Mouse (Mus musculus) liver, embryonic 15.5 days (tissue): ENCODE measurements around the gene Has3. TPM values are rescaled to one million over a fixed set of nuclear protein-coding genes. Genes with fewer than 3 reads are reported as not detected.
A peak's percentile ranks its signal among the peaks of the same experiment; 100 is the strongest.
"Not testable (repeated sequence)": the region's sequence is repeated elsewhere in the genome, so short reads cannot be mapped to it uniquely, and the experiment has no call there.

ENCODE experiments used
- ATAC-seq: fragments of 200-750 bp; cut with Nextera tagmentation; 2 replicates; pipeline ENCODE4 v1.8.0; 2017; ENCODE audit warnings: moderate number of reproducible peaks, mild to moderate bottlenecking, moderate library complexity; ENCODE audit not compliant: insufficient read depth
- H3K27ac ChIP-seq: fragments of 300-500 bp; sonication (generic); replicated peaks from 2 replicates; pipeline ENCODE4 v1.5.1; 2015; ENCODE audit warnings: mild to moderate bottlenecking, inconsistent platforms
- H3K27me3 ChIP-seq: fragments of 300-500 bp; sonication (generic); 2 replicates; pipeline ENCODE4 v1.6.1; 2015; ENCODE audit warnings: mild to moderate bottlenecking, inconsistent platforms
- H3K36me3 ChIP-seq: fragments of 300-500 bp; sonication (generic); replicated peaks from 2 replicates; pipeline ENCODE4 v1.6.1; 2015; ENCODE audit warnings: moderate library complexity, mild to moderate bottlenecking, inconsistent platforms
- H3K4me1 ChIP-seq: fragments of 300-500 bp; sonication (generic); replicated peaks from 2 replicates; pipeline ENCODE4 v1.6.1; 2015; ENCODE audit warnings: inconsistent platforms
- H3K4me2 ChIP-seq: fragments of 300-500 bp; sonication (generic); 2 replicates; pipeline ENCODE4 v1.6.1; 2015; ENCODE audit warnings: moderate library complexity, mild to moderate bottlenecking, inconsistent platforms
- H3K4me3 ChIP-seq: fragments of 300-500 bp; sonication (generic); replicated peaks from 2 replicates; pipeline ENCODE4 v1.5.1; 2015; ENCODE audit warnings: mild to moderate bottlenecking, inconsistent platforms
- H3K9ac ChIP-seq: fragments of 300-500 bp; sonication (generic); 2 replicates; pipeline ENCODE4 v1.6.1; 2015; ENCODE audit warnings: moderate library complexity, mild to moderate bottlenecking, inconsistent platforms
- H3K9me3 ChIP-seq: fragments of 300-500 bp; sonication (generic); replicated peaks from 2 replicates; pipeline ENCODE4 v1.6.1; 2016; ENCODE audit warnings: inconsistent platforms
- WGBS: fragments of 180-500 bp; shearing (Covaris S2); methylation state at CpG from one replicate; pipeline ENCODE4 v1.1.7; 2015; ENCODE audit warnings: mixed read lengths; ENCODE audit not compliant: insufficient replicate concordance; 5-methylcytosine and 5-hydroxymethylcytosine counted together
- polyA plus RNA-seq: library from polyadenylated mRNA; unstranded; fragments of >200 nt; fragmentation: Nextera tagmentation; extraction: Ambion mirVana; gene quantifications from 2 replicates; pipeline ENCODE4 v1.2.1, GENCODE M21; 2015

Gene Has3
- polyA plus RNA-seq, 1 experiment from 2014 or later, result 0.01 TPM

GRCm38 (mm10) chr8:106855242-106855562 lies 14.8 kb upstream of the Has3 start:
- WGBS, result 39% methylated on average over 3 of the region's 3 CpGs
- Histone ChIP-seq H3K4me1 (0 out of 2 replicates have a peak, but pooled peaks cover 6% of the 10 kb centered on the region), H3K36me3 (no peaks in the 10 kb centered on the region), H3K9me3 (no peaks in the 10 kb centered on the region), H3K4me2 (no peak overlapping the region), H3K27ac (no peak overlapping the region), H3K27me3 (no peaks in the 10 kb centered on the region), H3K9ac (no peak overlapping the region), H3K4me3 (no peak overlapping the region)
- ATAC-seq, result no peak

- Histone ChIP-seq H3K4me1 (no peaks in the 10 kb centered on the region), H3K4me2 (no peak overlapping the region), H3K4me3 (no peak overlapping the region), H3K9ac (no peak overlapping the region), H3K27ac (no peak overlapping the region), H3K9me3 (no peaks in the 10 kb centered on the region), H3K27me3 (peaks cover 13% of the 10 kb centered on the region), H3K36me3 (no peaks in the 10 kb centered on the region)
- WGBS, result 77% methylated on average over 10 of the region's 10 CpGs
- ATAC-seq, result no peak
Observed at GRCm38 (mm10) chr8:106862845-106863244, 7.2 kb upstream of the Has3 start.

GRCm38 (mm10) chr8:106865354-106865753 lies 4.7 kb upstream of the Has3 start:
- peaks cover 38% of the 10 kb centered on the region for H3K27me3 ChIP-seq
- H3K9ac ChIP-seq, result no peak overlapping the region
- no peaks in the 10 kb centered on the region for H3K9me3 ChIP-seq
- H3K4me3 ChIP-seq, result no peak overlapping the region
- no peak overlapping the region for H3K27ac ChIP-seq
- 60% methylated on average over 9 of the region's 9 CpGs for WGBS
- no peak for ATAC-seq
- H3K4me2 ChIP-seq, result no peak overlapping the region
- H3K4me1 ChIP-seq, result peaks cover 3% of the 10 kb centered on the region; the same call in 1 of the 2 replicates
- no peaks in the 10 kb centered on the region for H3K36me3 ChIP-seq

GRCm38 (mm10) chr8:106870537-106871327 lies 690 bp downstream of the Has3 start:
- H3K9me3 ChIP-seq, result no peaks in the 10 kb centered on the region
- peaks cover 28% of the 10 kb centered on the region for H3K4me1 ChIP-seq
- no peak overlapping the region for H3K27ac ChIP-seq
- under 1% methylated on average over 63 of the region's 63 CpGs for WGBS
- 0 out of 2 replicates have a peak, but pooled peaks cover 7% of the 10 kb centered on the region for H3K36me3 ChIP-seq
- peak overlapping the region; percentile 70 for H3K4me2 ChIP-seq
- no peak; the same call in 1 of the 2 replicates for ATAC-seq
- peaks cover 83% of the 10 kb centered on the region for H3K27me3 ChIP-seq
- H3K4me3 ChIP-seq, result peak overlapping the region; percentile 48
- no peak overlapping the region for H3K9ac ChIP-seq

GRCm38 (mm10) chr8:106871328-106871926 lies 1.4 kb downstream of the Has3 start:
- 4% methylated on average over 15 of the region's 15 CpGs for WGBS
- H3K4me3 ChIP-seq, result peak overlapping the region; percentile 48
- H3K27ac ChIP-seq, result no peak overlapping the region
- no peaks in the 10 kb centered on the region for H3K9me3 ChIP-seq
- ATAC-seq, result no peak
- peak overlapping the region; percentile 70 for H3K4me2 ChIP-seq
- H3K27me3 ChIP-seq, result peaks cover 80% of the 10 kb centered on the region
- peaks cover 9% of the 10 kb centered on the region; the same call in 1 of the 2 replicates for H3K36me3 ChIP-seq
- H3K4me1 ChIP-seq, result peaks cover 28% of the 10 kb centered on the region
- H3K9ac ChIP-seq, result no peak overlapping the region

- Histone ChIP-seq H3K27ac (no peak overlapping the region), H3K9me3 (no peaks in the 10 kb centered on the region), H3K27me3 (peaks cover 77% of the 10 kb centered on the region), H3K9ac (no peak overlapping the region), H3K4me2 (peak overlapping the region; percentile 70), H3K4me3 (peak overlapping the region; percentile 8; the same call in 1 of the 2 replicates), H3K4me1 (peaks cover 28% of the 10 kb centered on the region), H3K36me3 (peaks cover 13% of the 10 kb centered on the region; the same call in 1 of the 2 replicates)
- under 1% methylated on average over 22 of the region's 22 CpGs for WGBS
- peak; percentile 34; the same call in 1 of the 2 replicates for ATAC-seq
Observed at GRCm38 (mm10) chr8:106871931-106872371, 1.9 kb downstream of the Has3 start.

GRCm38 (mm10) chr8:106872454-106873034 lies 2.5 kb downstream of the Has3 start:
- ATAC-seq, result no peak
- peaks cover 28% of the 10 kb centered on the region for H3K4me1 ChIP-seq
- WGBS, result 21% methylated on average over 8 of the region's 8 CpGs
- no peak overlapping the region for H3K9ac ChIP-seq
- H3K27me3 ChIP-seq, result peaks cover 71% of the 10 kb centered on the region
- H3K9me3 ChIP-seq, result no peaks in the 10 kb centered on the region
- no peak overlapping the region for H3K4me3 ChIP-seq
- H3K27ac ChIP-seq, result no peak overlapping the region
- H3K4me2 ChIP-seq, result peak overlapping the region; percentile 70
- H3K36me3 ChIP-seq, result peaks cover 14% of the 10 kb centered on the region; the same call in 1 of the 2 replicates

GRCm38 (mm10) chr8:106880121-106880707 lies 10.2 kb downstream of the Has3 start:
- Histone ChIP-seq H3K36me3 (peaks cover 64% of the 10 kb centered on the region), H3K27ac (no peak overlapping the region), H3K9me3 (no peaks in the 10 kb centered on the region), H3K4me2 (no peak overlapping the region), H3K27me3 (no peaks in the 10 kb centered on the region), H3K9ac (no peak overlapping the region), H3K4me3 (no peak overlapping the region), H3K4me1 (no peaks in the 10 kb centered on the region)
- no peak for ATAC-seq
- WGBS, result 78% methylated on average over 8 of the region's 8 CpGs

- H3K36me3 ChIP-seq, result peaks cover 66% of the 10 kb centered on the region
- H3K4me1 ChIP-seq, H3K9me3 ChIP-seq, ATAC-seq, H3K4me2 ChIP-seq, H3K4me3 ChIP-seq, H3K9ac ChIP-seq, H3K27me3 ChIP-seq, H3K27ac ChIP-seq: not testable (repeated sequence)
- 87% methylated on average over 11 of the region's 11 CpGs for WGBS
Observed at GRCm38 (mm10) chr8:106884094-106884493, 14.1 kb downstream of the Has3 start.

- not testable (repeated sequence) for H3K4me2 ChIP-seq, H3K9me3 ChIP-seq, H3K9ac ChIP-seq, H3K4me3 ChIP-seq, ATAC-seq, H3K27ac ChIP-seq, H3K27me3 ChIP-seq, H3K4me1 ChIP-seq
- 77% methylated on average over 4 of the region's 4 CpGs for WGBS
- peaks cover 62% of the 10 kb centered on the region for H3K36me3 ChIP-seq
Observed at GRCm38 (mm10) chr8:106884826-106885400, 14.9 kb downstream of the Has3 start.
